ENCODE assay signal across 26 mouse cellular contexts in the genomic region with DNA sequence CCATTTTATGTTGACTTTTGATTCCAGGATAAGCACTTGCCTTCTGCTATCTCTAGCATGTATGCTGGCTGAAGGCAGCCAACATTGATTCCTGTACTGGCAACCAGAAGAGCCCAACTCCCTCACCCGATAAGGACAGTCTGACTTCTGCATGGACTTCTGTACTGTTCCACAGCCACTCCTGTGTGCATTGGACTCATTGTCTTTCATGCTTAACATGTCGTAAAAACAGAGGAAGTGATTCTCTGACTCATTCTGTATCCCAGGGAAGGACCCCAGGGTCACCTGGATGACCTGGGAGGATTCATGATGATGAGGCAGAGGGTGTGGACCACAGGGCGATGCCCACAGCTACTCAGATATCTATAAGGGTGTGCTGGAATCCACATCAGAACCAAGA.
"Had no signal": no experiment of that assay in that cellular context is flagged by ENCODE, and none has a peak within 500 bp of the region (broad histone marks: within the 10 kb centered on the region; RNA-seq: fewer than 3 reads in every experiment).

No protein-coding gene starts in this region.

- H3K9me3 ChIP-seq: kidney, embryonic 15.5 days; limb, embryonic 12.5 days; limb, embryonic 15.5 days; lung, embryonic 15.5 days; megakaryocyte, embryonic 14.5 days; midbrain, embryonic 10.5 days; midbrain, embryonic 13.5 days had no signal

- DNase-seq: kidney, adult 2 months; kidney, postnatal 10 days; kidney, postnatal 36 days; layer of hippocampus, postnatal 36 days; left cerebral cortex, postnatal 4 days; lung, adult 18-20 months; lung, postnatal 10 days; lung, postnatal 36 days; right cerebral cortex, adult 18-20 months; right cerebral cortex, postnatal 14 days; right cerebral cortex, postnatal 4 days; spleen, adult 18-20 months; thymus, postnatal 36 days had no signal

- H3K27ac ChIP-seq: kidney, embryonic 15.5 days; layer of hippocampus, adult 2 months; left cerebral cortex, adult 2 months; limb, embryonic 12.5 days; limb, embryonic 15.5 days; liver, embryonic 14.5 days; lung, embryonic 15.5 days; midbrain, embryonic 10.5 days; midbrain, embryonic 13.5 days had no signal

- H3K27me3 ChIP-seq: kidney, embryonic 15.5 days; limb, embryonic 12.5 days; limb, embryonic 15.5 days; lung, embryonic 15.5 days; midbrain, embryonic 13.5 days had no signal

- H3K4me2 ChIP-seq: kidney, embryonic 15.5 days; limb, embryonic 12.5 days; limb, embryonic 15.5 days; liver, embryonic 11.5 days; lung, embryonic 15.5 days; midbrain, embryonic 13.5 days had no signal

- H3K36me3 ChIP-seq: kidney, embryonic 15.5 days; limb, embryonic 12.5 days; limb, embryonic 15.5 days; lung, embryonic 15.5 days; midbrain, embryonic 10.5 days; midbrain, embryonic 13.5 days had no signal

- H3K9ac ChIP-seq: kidney, embryonic 15.5 days; limb, embryonic 12.5 days; limb, embryonic 15.5 days; liver, embryonic 14.5 days; lung, embryonic 15.5 days; midbrain, embryonic 13.5 days had no signal

- ATAC-seq: inflammation-experienced regulatory T-cells, adult 6 months; midbrain, embryonic 13.5 days; midbrain, embryonic 16.5 days had no signal

- H3K4me3 ChIP-seq: kidney, embryonic 15.5 days; layer of hippocampus, adult 2 months; left cerebral cortex, adult 2 months; limb, embryonic 12.5 days; limb, embryonic 15.5 days; lung, embryonic 15.5 days; megakaryocyte, embryonic 14.5 days; midbrain, embryonic 10.5 days; midbrain, embryonic 13.5 days had no signal

- H3K4me1 ChIP-seq: midbrain, embryonic 10.5 days; midbrain, embryonic 13.5 days had no signal
